Mouse (Mus musculus) left cerebral cortex, postnatal 25 days (tissue): Measurements from ENCODE around the gene Serpini1. TPM values are rescaled to one million over a fixed set of nuclear protein-coding genes. Genes with fewer than 3 reads are reported as not detected.
"Not testable (repeated sequence)": the region's sequence is repeated elsewhere in the genome, so short reads cannot be mapped to it uniquely, and the experiment has no call there.

Experiments used
- DNase-seq, 2 experiments: peaks; one replicate each; pipeline ENCODE4 v3.0.0; 2022; ENCODE audit warnings: low spot score in 2 of 2, mixed read lengths in 1 of 2
- intact Hi-C: fragments of 180-260 bp; cut with DNase I; formaldehyde crosslinking; loops from one replicate; pipeline ENCODE4 v1.15.1; 2025
- total RNA-seq, 2 experiments: library from RNA; stranded (reverse); gene quantifications; 2 replicates each; pipeline ENCODE4 v1.2.3; 2021

The Serpini1 gene
- total RNA-seq, 2 experiments from 2014 or later = 214 to 251 TPM

- intact Hi-C loops = no loop called here
These were observed 75.9 kb downstream of the Serpini1 start for GRCm38 (mm10) chr3:75633221-75633620.

GRCm38 (mm10) chr3:75633635-75634034, 76.3 kb downstream of the Serpini1 start:
- intact Hi-C loops = no loop called here
- DNase-seq = no peak

More at GRCm38 (mm10) chr3:75633221-75633620, 75.9 kb downstream of the Serpini1 start:
- DNase-seq = no peak

GRCm38 (mm10) chr3:75635648-75636047, 78.3 kb downstream of the Serpini1 start:
- DNase-seq = no peak
- intact Hi-C loops = no loop called here

GRCm38 (mm10) chr3:75639546-75639945, 82.2 kb downstream of the Serpini1 start:
- intact Hi-C loops = no loop called here
- DNase-seq = no peak

- intact Hi-C loops = no loop called here
- no peak for DNase-seq
These were observed 90.2 kb downstream of the Serpini1 start for GRCm38 (mm10) chr3:75647542-75647941.

- intact Hi-C loops = no loop called here
- DNase-seq = no peak
These were observed 90.9 kb downstream of the Serpini1 start for GRCm38 (mm10) chr3:75648226-75648625.

- intact Hi-C loops, DNase-seq: not testable (repeated sequence)
These were observed 93.2 kb downstream of the Serpini1 start for GRCm38 (mm10) chr3:75650416-75651154.

- intact Hi-C loops = no loop called here
These were observed 94.3 kb downstream of the Serpini1 start for GRCm38 (mm10) chr3:75651603-75652115.

GRCm38 (mm10) chr3:75653901-75654300, 96.6 kb downstream of the Serpini1 start:
- DNase-seq, intact Hi-C loops: not testable (repeated sequence)

More at GRCm38 (mm10) chr3:75651603-75652115, 94.3 kb downstream of the Serpini1 start:
- DNase-seq = no peak

- no peak for DNase-seq
- intact Hi-C loops = no loop called here
These were observed 98.4 kb downstream of the Serpini1 start for GRCm38 (mm10) chr3:75655578-75656344.

- no peak for DNase-seq
- intact Hi-C loops = no loop called here
These were observed 109.6 kb downstream of the Serpini1 start for GRCm38 (mm10) chr3:75666962-75667361.

GRCm38 (mm10) chr3:75670425-75670824, 113.1 kb downstream of the Serpini1 start:
- DNase-seq = no peak
- intact Hi-C loops = no loop called here

GRCm38 (mm10) chr3:75682881-75683280, 125.5 kb downstream of the Serpini1 start:
- no peak for DNase-seq
- intact Hi-C loops = no loop called here

- intact Hi-C loops = no loop called here
- no peak for DNase-seq
These were observed 129.4 kb downstream of the Serpini1 start for GRCm38 (mm10) chr3:75686775-75687174.

GRCm38 (mm10) chr3:75687187-75687825, 130.0 kb downstream of the Serpini1 start:
- intact Hi-C loops = no loop called here
- DNase-seq = peak in 1 of 2 experiments; percentile 62

GRCm38 (mm10) chr3:75690321-75690720, 133.0 kb downstream of the Serpini1 start:
- no peak for DNase-seq
- intact Hi-C loops = no loop called here

- DNase-seq = no peak
- intact Hi-C loops = no loop called here
These were observed 134.7 kb downstream of the Serpini1 start for GRCm38 (mm10) chr3:75692088-75692487.
